Mouse (Mus musculus): ENCODE measurements around the gene Myh14.

- no peak for TF ChIP-seq FLI1 (IDR thresholded peaks at IDR 0.05; ENCODE audit: low read length)
- TF ChIP-seq GATA1 (IDR thresholded peaks at IDR 0.05; ENCODE audit: borderline replicate concordance, low read length), result no peak
These were observed 32.3 kb upstream of the Myh14 start for GRCm38 (mm10) chr7:44702985-44703384.

Data from megakaryocyte, embryonic 14.5 days (primary cell).